Mouse (Mus musculus) ZHBTc4 (cell line): ENCODE data around the gene Zbtb32.
A peak's percentile ranks its signal among the peaks of the same experiment; 100 is the strongest.

Experiments
- DNase-seq: peaks from one replicate; pipeline ENCODE4 v3.0.0-alpha.2; 2011; ENCODE audit warnings: low read depth, low spot score

Gene Zbtb32

DNA sequence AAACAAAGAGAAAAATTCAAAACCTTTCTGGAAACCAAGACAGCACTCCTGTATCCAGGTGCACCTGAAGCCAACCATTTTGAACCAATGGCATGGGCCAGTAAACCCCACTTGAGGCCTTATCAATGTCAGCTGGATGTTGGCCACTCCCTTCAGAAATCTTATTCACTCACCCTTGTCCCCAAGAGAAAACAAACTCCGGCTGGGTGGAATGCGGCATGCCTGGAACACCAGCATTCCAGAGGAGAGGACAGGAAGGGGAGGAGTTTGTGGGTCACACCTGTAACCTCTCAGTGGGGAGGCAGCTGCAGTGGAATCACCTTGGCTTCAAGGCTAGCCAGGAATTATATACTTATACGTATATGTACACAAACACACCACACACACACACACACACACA, 3.9 kb upstream of the Zbtb32 start:
- DNase-seq = peak; percentile 94

DNA sequence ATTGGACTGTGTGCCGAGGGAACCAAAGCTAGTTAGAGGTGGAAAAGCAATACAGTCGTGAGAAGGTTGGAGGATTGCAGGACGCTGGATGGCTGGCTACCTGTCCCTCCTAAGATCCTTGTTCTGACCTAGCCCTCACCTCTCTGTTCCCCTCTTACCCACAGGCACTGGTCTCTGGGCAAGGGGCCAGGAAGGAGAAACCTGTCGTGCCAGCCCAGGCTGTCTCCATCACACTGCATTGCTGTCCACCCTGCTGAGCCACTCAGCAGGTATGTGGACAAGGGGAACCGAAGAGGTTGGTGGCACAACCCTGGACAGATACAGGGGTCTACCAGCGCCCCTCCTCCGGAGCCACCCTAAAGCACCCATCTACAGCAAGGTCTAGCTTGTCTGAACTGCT, 1.9 kb upstream of the Zbtb32 start:
- no peak for DNase-seq

DNA sequence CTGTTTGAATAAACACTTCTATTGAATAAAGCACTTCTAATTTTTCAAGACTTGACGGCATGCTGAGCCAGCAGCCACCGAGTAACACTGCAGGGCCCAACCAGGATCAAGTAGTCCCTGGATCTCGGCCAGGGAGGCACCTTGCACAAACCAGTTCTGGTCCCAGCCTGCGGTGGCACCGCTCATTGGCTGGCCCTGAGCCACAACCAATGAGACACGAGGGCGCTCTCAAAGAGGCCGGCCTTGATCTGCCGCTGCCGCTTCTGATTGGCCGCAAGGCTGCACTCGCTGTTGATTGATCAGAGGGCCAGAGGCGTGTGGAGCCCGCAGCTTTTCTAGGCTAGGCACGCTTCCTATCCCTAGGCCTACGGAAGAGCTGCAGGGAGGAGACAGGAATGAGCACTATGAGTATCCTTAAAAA, 1.2 kb upstream of the Zbtb32 start:
- DNase-seq = peak; percentile 99

DNA sequence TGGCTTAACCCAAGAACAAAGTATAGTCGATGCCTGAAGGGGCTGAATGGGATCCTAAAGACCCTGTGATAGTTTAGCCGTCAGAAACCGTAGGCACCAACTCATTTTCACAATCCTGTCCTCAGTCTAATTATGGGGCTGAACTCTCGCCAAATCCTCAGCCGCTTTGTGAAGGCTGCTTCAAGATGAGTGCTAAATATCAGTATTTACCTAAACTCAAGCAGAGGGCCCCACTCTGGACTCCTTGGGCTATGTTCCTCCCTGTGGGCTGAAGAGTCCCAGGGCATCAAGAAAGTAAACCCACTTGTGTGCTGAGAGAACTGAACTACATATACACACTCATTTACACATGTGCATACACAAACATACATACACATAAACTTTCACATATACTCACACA, 1.9 kb downstream of the Zbtb32 start:
- no peak for DNase-seq

DNA sequence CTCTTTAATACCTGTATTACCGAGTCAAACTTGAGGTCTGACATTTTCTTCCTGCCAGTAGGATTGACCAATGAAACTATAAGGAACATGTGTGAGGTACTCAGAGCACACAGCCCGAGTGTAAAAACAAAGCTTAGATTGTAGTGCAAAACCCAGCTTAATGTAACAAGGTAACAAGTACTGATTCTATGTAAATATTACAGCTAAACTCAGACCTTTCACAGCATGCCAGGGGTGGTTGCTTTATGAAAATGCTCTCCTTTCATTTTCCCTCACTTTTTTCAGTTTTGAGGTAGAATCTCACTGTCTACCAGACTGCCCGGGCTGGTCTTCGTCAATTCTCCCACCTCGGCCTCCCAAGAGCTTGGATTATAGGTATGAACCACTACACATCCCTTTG, 2.6 kb downstream of the Zbtb32 start:
- no peak for DNase-seq

- no peak for DNase-seq
These were observed 4.1 kb downstream of the Zbtb32 start for GRCm38 (mm10) chr7:30594510-30595024.

DNA sequence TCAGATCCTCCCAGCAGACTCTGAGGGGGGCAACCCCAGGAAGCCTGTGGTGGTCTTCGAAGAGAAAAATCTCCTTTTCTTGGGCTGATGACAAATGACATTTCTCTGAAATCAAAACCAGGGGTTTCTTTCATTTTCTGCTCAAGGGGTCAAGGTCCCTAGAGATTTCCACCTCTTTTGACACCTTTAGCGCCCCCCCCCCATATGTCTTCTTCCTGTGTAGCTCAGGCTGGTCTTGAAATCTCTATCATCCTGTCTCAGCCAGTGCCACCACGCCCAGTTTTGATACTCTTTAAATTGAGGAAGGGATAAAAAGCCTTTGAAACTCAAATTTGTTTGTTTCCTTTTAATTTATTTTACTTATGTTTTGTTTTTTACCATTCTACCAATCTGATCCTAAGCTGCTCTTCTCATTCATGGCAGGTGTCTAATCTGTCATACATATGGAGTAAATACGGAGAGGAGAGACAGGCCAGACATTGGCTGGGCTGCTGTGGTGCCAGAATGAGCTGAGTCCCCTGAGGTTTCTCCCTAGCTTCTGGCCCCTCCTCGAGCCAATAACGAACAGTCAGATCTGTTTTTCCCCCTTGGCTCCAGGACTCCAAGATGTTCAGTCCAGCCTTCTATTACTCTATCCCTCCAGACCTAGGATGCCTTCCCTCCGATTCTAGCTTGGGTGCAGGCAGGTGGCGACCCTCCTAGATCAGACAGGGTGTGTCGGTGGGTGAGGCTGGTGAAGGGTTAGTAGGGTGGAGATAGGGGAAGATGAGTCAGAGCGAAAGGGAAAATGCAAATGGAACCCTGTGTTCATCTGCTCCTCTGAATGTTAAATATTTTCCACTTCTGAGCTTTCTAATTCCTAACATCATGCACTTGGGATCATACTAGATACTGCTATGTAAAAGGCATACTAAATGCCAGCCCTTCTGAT, 4.9 kb downstream of the Zbtb32 start:
- DNase-seq = no peak

DNA sequence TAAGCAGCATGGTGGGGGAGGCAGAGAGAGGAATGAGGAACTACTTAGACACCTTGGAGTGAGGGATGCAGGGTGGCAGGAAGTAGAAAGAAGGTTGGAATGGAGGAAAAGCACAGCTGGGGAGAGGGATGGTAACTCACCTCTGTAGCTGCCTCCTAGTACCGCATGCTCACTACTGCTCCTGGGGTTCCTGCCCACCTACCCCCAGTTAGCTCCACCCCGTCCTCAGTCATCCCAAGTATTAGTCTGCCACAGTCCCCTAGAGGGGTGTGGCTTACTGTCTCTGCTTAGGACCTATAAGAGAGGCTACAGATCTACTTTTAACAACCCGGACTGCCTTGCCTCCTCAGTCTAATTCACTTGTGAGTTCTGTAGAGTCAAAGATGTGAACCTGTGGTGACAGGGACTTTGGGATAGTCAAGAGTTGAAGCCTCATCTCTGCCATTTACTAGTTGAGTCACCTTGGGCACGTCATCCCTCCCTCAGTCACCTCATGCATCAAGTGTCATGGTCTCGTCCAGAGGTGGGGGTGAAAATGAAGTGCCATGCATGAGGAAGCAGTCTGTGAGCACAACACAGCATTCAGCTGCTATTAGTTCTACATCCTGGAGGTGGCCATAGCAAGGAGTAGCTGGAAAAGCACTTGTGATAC, 5.8 kb downstream of the Zbtb32 start:
- peak; percentile 48 for DNase-seq

DNA sequence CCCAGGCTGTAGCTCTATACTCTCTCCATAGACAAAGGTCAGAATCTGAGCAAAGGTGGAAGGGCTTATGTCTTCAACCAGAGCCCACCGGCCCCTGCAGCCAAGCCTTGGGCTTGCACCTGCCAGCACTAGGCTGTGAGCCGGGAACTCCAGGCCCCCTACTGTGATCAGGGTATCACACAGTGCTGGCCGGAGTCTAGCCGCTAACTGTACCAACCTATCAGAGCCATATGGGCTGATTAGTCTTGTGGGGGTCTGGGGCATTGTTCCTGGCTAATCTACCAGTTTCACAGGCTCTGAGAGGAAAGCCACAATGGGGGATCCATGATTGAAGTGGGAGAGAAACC, 7.1 kb downstream of the Zbtb32 start:
- peak; percentile 30 for DNase-seq

- DNase-seq = no peak
These were observed 7.6 kb downstream of the Zbtb32 start for GRCm38 (mm10) chr7:30590927-30591604.

DNA sequence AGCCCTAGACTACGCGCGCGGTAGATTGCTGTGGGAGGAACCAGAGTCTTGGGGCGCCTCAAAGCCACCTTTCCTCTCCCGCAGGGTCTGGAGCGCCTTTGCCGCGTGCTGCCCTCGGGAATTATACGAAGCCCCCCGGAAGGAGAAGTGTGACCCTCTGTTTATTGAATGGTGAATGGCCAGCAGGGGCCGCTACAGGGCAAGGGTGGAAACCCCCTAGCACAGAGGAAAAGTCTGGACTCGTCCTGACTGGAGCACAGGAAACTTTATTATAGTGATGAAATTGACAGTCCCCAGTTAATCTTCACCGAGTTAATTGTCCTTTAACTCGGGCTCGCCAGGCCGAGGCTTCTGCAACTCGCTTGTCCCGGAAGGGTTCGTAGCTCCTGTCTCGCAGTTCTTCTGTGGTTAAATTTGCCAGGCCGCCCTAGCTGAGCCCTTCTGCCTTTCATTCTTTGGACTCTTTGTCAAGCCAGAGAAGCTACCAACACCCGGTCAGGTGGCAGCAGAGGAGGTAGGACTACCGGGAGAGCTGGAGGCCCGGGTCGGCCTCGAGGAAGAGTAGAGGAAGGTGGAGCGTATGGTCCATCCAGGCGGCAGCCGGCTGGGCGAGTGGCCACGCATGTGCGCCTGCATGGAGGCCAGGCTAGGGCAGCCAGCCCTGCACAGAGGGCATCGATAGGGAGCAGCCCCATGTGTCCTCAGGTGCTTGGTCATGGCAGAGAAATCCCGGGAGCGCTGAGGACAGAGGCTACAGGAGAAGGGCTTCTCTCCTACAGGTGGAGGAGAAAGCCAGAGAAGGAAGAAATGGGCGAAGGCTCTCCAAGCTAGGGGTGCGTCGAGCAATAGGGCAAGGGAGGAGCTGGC, 9.0 kb downstream of the Zbtb32 start:
- peak; percentile 90 for DNase-seq

DNA sequence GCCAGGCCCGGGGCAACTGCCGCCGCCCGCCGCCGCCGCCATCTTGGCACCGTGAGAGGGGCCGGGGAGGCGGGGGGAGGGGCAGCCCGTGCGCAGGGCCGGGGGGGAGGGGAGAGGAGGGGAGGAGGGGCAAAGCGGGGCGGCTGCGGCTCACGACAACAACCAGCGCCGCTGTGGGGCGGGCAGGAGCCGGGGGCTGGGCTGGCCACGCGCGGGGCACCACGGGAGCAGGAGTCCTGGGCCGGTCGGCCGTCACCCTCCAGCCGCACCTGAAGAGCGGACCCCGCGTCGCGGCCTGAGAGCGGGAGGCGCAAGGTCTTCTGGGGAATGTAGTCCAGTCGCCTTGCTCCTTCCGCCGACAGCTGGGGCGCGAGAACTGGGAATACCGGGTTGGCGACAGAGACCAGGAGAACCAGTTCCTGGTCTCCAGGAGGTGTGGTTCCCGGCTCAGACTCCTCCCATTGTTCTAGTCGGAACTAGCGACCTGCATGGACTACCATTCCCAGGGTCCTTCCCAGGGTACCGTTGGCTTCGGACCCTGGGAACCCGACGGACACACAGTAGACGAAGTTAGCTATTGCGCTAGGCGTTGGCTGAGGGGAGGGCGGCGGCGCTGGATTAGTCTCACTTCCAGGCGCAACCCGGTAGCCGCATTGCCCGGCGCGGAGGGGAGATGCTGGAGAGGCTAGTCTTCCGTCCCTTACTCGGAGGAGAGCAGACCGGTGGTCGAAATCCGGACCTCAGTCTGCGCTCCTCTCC, 9.9 kb downstream of the Zbtb32 start, which contains the start of gene Kmt2b:
Gene Kmt2b (minus strand): TSS at position 51 of the 759 bp plus-strand sequence.
- peak; percentile 100 for DNase-seq

GRCm38 (mm10) chr7:30587842-30588667, 10.7 kb downstream of the Zbtb32 start:
- DNase-seq = peak; percentile 45

- no peak for DNase-seq
These were observed 12.2 kb downstream of the Zbtb32 start for GRCm38 (mm10) chr7:30586455-30587020.

- no peak for DNase-seq
These were observed 13.5 kb downstream of the Zbtb32 start for GRCm38 (mm10) chr7:30585170-30585569.

DNA sequence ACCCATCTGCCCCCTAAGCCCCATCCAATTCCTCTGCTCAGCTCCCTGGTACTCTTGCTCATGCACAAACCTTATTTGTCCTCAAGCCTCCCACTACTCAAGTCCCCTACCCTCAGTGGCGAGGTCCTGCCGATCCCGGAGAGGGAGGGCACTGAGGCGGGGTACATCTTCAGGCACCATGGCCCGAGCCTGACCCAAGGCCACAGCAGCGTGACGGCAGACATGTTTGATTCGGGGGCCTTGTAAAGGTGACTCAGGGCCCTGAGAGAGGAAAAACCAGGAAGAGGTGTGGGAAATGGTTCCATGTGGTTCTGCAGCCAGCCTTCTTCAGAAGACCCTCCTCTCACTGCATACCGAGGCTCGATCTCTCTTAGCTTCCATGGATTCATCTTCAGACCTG, 14.4 kb downstream of the Zbtb32 start:
- no peak for DNase-seq

- no peak for DNase-seq
These were observed 17.2 kb downstream of the Zbtb32 start for GRCm38 (mm10) chr7:30581547-30581946.

DNA sequence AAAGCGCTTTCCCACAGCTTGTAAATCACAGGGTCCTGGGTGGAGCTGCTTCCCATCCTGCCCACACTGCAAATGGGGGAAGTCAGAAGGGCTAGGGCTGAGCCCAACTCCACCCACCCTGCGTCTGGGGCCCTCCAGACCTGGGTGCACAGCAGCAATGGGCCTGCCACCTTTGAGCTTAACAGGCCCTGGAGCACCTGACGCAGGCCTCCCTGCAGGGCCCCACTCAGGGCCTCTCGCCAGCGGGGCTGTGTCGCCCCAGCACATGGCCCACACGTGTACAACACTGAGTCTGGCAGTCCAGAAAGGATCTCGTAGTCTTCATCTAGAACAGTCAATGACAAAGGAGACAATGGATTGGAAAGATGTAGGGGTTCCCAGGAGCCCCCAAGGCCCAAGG, 18.8 kb downstream of the Zbtb32 start:
- no peak for DNase-seq

GRCm38 (mm10) chr7:30572969-30573368, 25.7 kb downstream of the Zbtb32 start:
- DNase-seq = no peak
